Mouse (Mus musculus) urinary bladder, postnatal 4 days (tissue): Measurements from ENCODE around the gene Slc25a4.

ENCODE experiments used
- DNase-seq, 2 experiments: peaks; one replicate each; pipeline ENCODE4 v3.0.0; 2021 to 2022; ENCODE audit warnings: low spot score in 2 of 2

Gene Slc25a4

GRCm38 (mm10) chr8:46204974-46205640 is 6.0 kb downstream of the Slc25a4 start:
- no peak for DNase-seq

GRCm38 (mm10) chr8:46204301-46204700 is 6.8 kb downstream of the Slc25a4 start:
- no peak for DNase-seq

DNA sequence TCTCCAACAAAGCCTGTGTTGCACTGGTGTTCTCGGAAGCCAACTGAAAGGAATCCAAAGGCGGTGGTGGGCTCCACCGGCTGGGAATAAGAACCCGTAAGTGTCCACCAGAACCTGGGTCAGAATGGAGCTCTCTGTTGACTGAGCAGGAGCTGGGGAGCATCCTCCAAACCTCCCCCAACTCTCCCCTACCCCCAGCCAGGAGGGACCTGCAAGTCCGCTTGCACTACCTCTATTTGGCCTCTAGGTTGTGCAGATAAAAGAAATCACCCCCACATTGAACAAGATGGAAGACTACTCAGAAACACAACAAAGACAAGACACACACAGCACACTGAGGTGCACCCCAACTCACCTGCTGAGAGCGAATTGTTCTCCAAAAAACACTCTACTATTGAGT is 8.7 kb downstream of the Slc25a4 start:
- no peak for DNase-seq

DNA sequence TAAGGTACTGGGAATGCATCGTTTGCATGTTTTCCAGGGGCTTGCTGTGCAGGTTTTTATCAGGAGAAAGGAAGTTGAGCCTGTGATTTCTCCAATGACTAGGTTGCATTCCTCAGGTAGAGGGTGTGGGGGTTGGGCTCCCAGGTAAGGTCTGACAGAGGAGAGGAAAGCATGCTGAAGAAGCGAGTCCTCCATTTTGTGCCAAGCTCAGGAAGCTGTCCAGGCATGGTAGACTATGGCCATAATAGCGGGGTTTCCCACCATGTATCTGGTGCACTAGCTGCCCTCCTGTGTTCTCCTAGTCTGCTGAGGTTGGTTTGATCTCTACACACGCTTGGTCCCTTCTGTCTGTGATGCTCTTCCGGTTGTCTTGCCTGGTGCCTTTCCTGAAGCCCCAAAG is 13.4 kb downstream of the Slc25a4 start:
- DNase-seq: no peak

DNA sequence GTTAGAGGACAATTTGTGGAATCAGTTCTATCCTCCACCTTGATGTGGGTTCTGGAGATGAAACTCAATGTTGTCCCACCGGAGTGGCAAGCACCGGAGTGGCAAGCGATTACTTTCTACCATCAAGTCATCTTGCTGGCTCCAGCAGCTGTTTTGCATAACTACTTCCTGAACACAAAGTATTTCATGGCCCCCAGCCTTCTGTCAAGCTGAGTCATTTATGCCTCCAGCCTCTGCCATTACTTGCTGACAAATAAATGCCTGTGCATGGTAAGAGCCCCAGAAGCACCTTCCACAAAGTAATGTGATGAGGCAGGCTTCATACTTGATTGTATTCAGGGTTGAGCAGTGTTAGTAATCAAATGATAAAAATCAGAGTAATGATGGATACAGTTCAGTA is 14.2 kb downstream of the Slc25a4 start:
- no peak for DNase-seq

GRCm38 (mm10) chr8:46193100-46193499 is 18.0 kb downstream of the Slc25a4 start:
- no peak for DNase-seq

- DNase-seq: no peak
Measured at GRCm38 (mm10) chr8:46185361-46185760, 25.7 kb downstream of the Slc25a4 start.

DNA sequence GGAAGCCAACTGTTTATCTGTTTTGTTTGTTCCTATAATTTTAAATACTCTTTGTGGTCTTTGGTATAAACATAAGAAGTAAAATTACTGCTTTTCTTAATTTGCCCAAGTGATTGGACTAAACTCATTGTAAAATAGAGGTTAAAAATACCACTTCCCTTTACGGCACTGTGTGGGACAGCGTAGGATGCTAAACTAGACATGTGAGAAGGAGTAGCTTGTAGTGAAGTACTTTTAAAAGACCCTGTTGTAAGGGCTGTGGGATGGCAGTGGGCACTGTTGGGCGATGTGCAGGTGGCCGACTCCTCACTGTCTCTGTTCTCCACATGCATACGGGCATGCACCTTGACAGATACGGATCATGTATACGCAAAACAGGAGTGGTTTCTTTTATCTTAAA is 30.9 kb downstream of the Slc25a4 start:
- DNase-seq: no peak

DNA sequence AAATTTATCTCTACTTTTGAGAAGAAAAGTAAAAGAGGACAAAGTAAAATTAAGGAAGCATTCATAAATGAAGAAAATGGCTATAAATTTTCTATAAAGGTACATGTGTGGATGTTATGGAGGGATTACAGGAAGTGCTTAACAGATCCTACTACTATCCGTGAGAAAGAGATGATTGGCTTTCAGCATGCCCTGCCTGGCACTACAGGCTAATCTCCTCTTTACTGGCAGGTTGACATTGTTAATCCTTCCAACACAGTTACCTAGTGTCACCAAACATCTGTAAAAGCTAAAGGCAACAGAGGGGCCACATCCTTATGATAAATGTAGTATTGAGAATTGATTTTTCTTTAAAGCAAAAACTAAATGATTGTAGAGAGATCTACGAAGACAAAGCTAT is 37.4 kb downstream of the Slc25a4 start:
- DNase-seq: no peak

DNA sequence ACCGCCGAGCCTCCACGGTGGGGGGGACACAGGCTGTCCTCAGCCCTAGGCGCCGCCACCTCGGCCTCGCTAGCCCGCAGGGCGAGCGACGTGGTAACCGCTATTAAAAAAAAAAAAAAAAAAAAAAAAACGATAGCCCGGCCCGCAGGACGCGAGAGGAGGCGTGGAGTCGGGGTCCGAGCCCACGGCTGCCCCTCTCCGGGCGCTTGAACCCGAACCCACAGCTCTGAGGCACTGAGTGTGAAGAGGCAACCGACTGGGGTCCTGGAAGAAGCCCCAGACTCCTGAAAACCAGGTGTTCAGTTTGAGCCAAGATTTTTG is 47.3 kb downstream of the Slc25a4 start:
- DNase-seq: no peak

- peak; percentile 94 to 95 for DNase-seq
Measured at GRCm38 (mm10) chr8:46162953-46163869, 47.9 kb downstream of the Slc25a4 start.
